Mouse (Mus musculus): Measurements from ENCODE around the gene Slc35f1. TPM values are rescaled to one million over a fixed set of nuclear protein-coding genes. Genes with fewer than 3 reads are reported as not detected.

Slc35f1 gene
- polyA plus RNA-seq, 1 experiment from 2014 or later = 2.1 TPM

DNA sequence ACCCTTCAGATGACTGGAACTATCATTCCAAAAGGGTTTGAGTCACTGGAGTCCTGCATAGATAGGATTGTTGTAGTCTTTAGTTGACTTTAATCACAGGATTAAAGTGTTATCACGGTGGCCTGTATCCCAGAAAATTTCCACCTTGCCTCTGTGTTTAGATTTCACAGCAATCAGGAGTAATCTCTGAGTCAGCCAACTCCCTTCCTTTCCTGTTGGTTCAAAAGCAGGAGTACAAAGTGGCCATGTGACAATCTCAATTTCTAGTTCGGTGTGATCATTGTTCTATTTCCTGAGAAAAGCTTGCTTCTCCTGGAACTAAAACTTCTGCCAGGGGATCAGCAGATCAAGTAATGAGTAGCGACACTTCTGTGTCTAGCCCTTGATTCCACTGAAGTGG is 410.5 kb downstream of the Slc35f1 start:
- TF ChIP-seq CTCF (IDR thresholded peaks at IDR 0.05; ENCODE audit: low read depth) = no peak
- Histone ChIP-seq H3K9ac (ENCODE audit: low read depth, low read length) (no peak overlapping the region), H3K4me2 (ENCODE audit: low read length) (no peak overlapping the region), H3K9me3 (replicated peaks; ENCODE audit: low read length) (no peaks in the 10 kb centered on the region), H3K4me1 (replicated peaks; ENCODE audit: insufficient read depth, low read length) (no peaks in the 10 kb centered on the region), H3K27me3 (ENCODE audit: insufficient read depth, low read length) (no peaks in the 10 kb centered on the region), H3K36me3 (ENCODE audit: insufficient read depth, low read length) (no peaks in the 10 kb centered on the region), H3K4me3 (replicated peaks; ENCODE audit: low read depth, low read length) (no peak overlapping the region), H3K27ac (no peak overlapping the region)
- 78% methylated on average over 3 of the region's 3 CpGs for WGBS
- ATAC-seq (replicated peaks; ENCODE audit: low FRiP score, low read depth) (no peak), DNase-seq (ENCODE audit: low spot score) (no peak)

DNA sequence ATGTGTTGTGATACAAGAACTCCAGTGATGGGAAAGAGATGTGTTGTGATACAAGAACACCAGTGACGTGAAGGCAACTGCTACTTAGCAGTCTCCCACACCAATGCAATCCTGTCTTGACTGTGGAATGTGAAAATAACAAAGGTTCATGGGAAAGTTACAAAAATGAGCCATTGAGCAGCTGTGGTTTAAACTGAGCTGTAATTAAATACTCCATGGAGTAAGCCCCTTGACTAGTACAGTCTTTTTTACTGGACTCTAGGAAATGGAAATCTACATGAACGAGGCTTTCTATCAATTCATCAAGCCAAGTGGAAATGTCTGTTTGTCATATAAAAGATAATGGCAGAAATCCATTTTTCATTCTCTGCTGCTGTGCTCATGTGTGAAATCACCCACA is 411.1 kb downstream of the Slc35f1 start:
- no peaks in the 10 kb centered on the region for H3K9me3 ChIP-seq (replicated peaks; ENCODE audit: low read length)
- no peak overlapping the region for H3K4me3 ChIP-seq (replicated peaks; ENCODE audit: low read depth, low read length)
- DNase-seq (ENCODE audit: low spot score) (no peak), ATAC-seq (replicated peaks; ENCODE audit: low FRiP score, low read depth) (no peak)
- H3K27ac ChIP-seq = no peak overlapping the region
- H3K9ac ChIP-seq (ENCODE audit: low read depth, low read length) = no peak overlapping the region
- TF ChIP-seq CTCF (IDR thresholded peaks at IDR 0.05; ENCODE audit: low read depth) = no peak
- 81% methylated on average over 2 of the region's 2 CpGs for WGBS
- no peak overlapping the region for H3K4me2 ChIP-seq (ENCODE audit: low read length)
- H3K4me1 ChIP-seq (replicated peaks; ENCODE audit: insufficient read depth, low read length) = no peaks in the 10 kb centered on the region
- no peaks in the 10 kb centered on the region for H3K36me3 ChIP-seq (ENCODE audit: insufficient read depth, low read length)
- H3K27me3 ChIP-seq (ENCODE audit: insufficient read depth, low read length) = no peaks in the 10 kb centered on the region

DNA sequence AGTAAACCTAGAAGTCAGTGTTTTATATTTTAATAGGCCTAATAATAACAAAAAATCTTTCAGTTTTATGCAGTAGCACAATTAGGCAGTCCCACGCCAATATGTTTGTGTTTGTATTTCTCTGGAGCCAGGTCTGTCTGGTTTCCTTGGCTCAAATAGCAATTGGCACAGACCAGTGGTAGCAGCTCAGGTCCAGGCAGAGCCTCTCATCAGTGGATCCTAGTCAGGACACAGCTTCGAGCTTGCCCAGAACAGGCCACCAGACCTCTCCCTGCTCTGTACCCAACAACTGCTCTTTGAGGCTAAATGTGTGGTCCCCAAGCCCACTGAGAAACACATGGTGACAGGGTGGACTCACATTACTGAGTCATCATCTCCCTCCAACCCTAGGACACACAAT is 412.1 kb downstream of the Slc35f1 start:
- no peaks in the 10 kb centered on the region for H3K36me3 ChIP-seq (ENCODE audit: insufficient read depth, low read length)
- H3K4me3 ChIP-seq (replicated peaks; ENCODE audit: low read depth, low read length) = no peak overlapping the region
- H3K4me2 ChIP-seq (ENCODE audit: low read length) = no peak overlapping the region
- H3K9me3 ChIP-seq (replicated peaks; ENCODE audit: low read length) = no peaks in the 10 kb centered on the region
- no peak for DNase-seq (ENCODE audit: low spot score)
- no peak overlapping the region for H3K27ac ChIP-seq
- ATAC-seq (replicated peaks; ENCODE audit: low FRiP score, low read depth) = no peak
- 84% methylated on average over 2 of the region's 2 CpGs for WGBS
- H3K27me3 ChIP-seq (ENCODE audit: insufficient read depth, low read length) = no peaks in the 10 kb centered on the region
- no peak for TF ChIP-seq CTCF (IDR thresholded peaks at IDR 0.05; ENCODE audit: low read depth)
- no peak overlapping the region for H3K9ac ChIP-seq (ENCODE audit: low read depth, low read length)
- H3K4me1 ChIP-seq (replicated peaks; ENCODE audit: insufficient read depth, low read length) = no peaks in the 10 kb centered on the region

DNA sequence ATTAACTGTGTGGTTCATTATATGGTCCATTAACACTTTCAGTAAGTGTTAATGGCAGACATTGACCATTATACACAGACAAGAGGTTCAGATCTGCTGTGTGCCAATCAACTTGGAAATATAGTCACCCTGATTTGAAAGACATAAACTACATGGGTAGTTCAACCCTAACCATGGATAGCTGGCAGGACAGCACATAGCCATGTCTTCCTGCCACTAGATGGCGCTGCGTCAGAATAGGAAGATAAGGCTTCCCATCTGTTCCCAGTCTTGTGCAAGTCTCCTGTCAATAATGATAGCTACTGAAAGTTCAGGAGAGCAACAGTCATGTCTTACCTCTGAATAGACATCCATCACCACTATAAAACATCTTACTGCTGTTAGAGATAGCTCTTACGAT is 424.7 kb downstream of the Slc35f1 start:
- TF ChIP-seq CTCF (IDR thresholded peaks at IDR 0.05; ENCODE audit: low read depth) = peak; percentile 72
- ATAC-seq (replicated peaks; ENCODE audit: low FRiP score, low read depth) (no peak), DNase-seq (ENCODE audit: low spot score) (peak; percentile 49)
- Histone ChIP-seq H3K27ac (no peak overlapping the region), H3K4me3 (replicated peaks; ENCODE audit: low read depth, low read length) (no peak overlapping the region), H3K9ac (ENCODE audit: low read depth, low read length) (no peak overlapping the region), H3K4me2 (ENCODE audit: low read length) (no peak overlapping the region), H3K36me3 (ENCODE audit: insufficient read depth, low read length) (no peaks in the 10 kb centered on the region), H3K27me3 (ENCODE audit: insufficient read depth, low read length) (no peaks in the 10 kb centered on the region), H3K9me3 (replicated peaks; ENCODE audit: low read length) (no peaks in the 10 kb centered on the region), H3K4me1 (replicated peaks; ENCODE audit: insufficient read depth, low read length) (no peaks in the 10 kb centered on the region)
- WGBS = 22% methylated on average over 3 of the region's 3 CpGs

DNA sequence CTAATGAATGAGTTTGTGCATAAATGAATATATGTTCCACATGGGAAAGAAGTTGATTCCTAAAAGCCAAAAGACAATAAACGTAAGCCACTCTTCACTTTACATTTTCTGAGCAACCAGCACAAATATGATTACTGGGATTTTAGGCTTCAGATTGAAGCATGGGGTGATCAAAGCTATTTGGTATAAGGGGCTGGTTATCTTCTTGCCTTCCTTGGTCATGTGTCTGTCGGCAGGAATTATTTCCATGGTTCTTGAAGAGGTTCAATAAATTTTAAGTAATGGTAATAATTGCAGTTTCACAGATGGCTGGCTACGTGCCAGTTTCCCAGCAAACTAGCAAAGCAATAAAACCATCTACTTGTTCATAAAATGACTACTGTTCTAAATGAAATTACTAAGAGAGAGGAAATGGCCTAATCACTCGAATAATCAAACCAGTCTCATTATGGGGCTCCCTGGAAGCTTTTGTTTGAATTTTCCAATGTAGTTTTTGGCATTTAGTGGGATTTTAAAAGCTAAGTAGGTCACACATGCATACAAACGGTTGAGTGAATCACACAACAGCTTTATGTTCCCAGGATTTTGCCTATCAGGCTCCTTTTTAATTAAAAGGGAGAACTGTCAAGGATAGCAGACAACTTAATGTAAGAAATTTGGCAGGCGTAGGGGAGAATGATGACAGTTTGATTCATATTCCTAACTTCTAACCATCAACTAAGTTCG is 425.5 kb downstream of the Slc35f1 start:
- ATAC-seq (replicated peaks; ENCODE audit: low FRiP score, low read depth) (no peak), DNase-seq (ENCODE audit: low spot score) (peak; percentile 74)
- no peak for TF ChIP-seq CTCF (IDR thresholded peaks at IDR 0.05; ENCODE audit: low read depth)
- Histone ChIP-seq H3K4me3 (replicated peaks; ENCODE audit: low read depth, low read length) (no peak overlapping the region), H3K4me2 (ENCODE audit: low read length) (no peak overlapping the region), H3K27ac (no peak overlapping the region), H3K36me3 (ENCODE audit: insufficient read depth, low read length) (no peaks in the 10 kb centered on the region), H3K27me3 (ENCODE audit: insufficient read depth, low read length) (no peaks in the 10 kb centered on the region), H3K9me3 (replicated peaks; ENCODE audit: low read length) (no peaks in the 10 kb centered on the region), H3K4me1 (replicated peaks; ENCODE audit: insufficient read depth, low read length) (no peaks in the 10 kb centered on the region), H3K9ac (ENCODE audit: low read depth, low read length) (no peak overlapping the region)
- WGBS = 42% methylated on average over 7 of the region's 7 CpGs

DNA sequence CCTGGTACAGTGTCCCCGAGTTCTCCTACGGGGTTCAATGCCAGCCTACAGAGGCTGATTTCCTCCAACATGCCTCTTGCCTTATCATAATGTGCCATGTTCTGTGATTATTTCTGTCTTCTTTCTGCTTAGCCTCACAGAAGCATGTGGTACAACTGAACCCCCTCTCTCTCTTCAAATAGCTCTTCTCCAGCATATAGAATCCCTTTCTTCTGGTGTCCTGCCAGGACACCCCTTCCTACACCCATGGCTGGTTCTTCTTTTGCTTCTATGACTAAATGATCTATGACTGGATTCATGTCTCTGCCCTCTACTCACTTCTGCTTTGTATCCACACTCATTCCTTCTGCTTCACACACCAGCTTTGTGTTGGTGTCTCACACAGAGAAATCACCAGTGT is 430.3 kb downstream of the Slc35f1 start:
- no peaks in the 10 kb centered on the region for H3K36me3 ChIP-seq (ENCODE audit: insufficient read depth, low read length)
- no peaks in the 10 kb centered on the region for H3K9me3 ChIP-seq (replicated peaks; ENCODE audit: low read length)
- H3K4me3 ChIP-seq (replicated peaks; ENCODE audit: low read depth, low read length) = no peak overlapping the region
- H3K9ac ChIP-seq (ENCODE audit: low read depth, low read length) = no peak overlapping the region
- DNase-seq (ENCODE audit: low spot score) = no peak
- no peak overlapping the region for H3K27ac ChIP-seq
- no peak for ATAC-seq (replicated peaks; ENCODE audit: low FRiP score, low read depth)
- no peak for TF ChIP-seq CTCF (IDR thresholded peaks at IDR 0.05; ENCODE audit: low read depth)
- 91% methylated on average over 2 of the region's 2 CpGs for WGBS
- no peaks in the 10 kb centered on the region for H3K27me3 ChIP-seq (ENCODE audit: insufficient read depth, low read length)
- H3K4me2 ChIP-seq (ENCODE audit: low read length) = no peak overlapping the region
- no peaks in the 10 kb centered on the region for H3K4me1 ChIP-seq (replicated peaks; ENCODE audit: insufficient read depth, low read length)

DNA sequence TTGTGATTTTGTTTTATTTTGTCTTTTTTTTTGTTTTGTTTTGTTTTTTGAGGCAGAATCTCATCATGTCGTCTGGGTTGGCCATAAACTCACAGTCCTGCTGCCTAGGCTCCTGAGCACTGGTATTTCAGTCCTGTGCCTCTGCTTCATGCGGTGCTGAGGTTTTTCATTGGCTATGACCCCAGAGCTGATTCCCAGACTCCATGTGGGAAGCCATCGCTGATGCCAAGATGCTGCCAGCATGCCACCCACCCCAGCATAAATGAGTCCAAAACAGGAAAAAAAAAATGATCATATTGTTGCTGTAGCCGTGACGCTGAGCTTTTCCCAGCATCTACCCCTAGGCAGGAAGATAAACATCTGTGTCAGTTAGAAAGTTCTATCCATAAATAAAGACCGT is 434.0 kb downstream of the Slc35f1 start:
- 52% methylated on average over 6 of the region's 6 CpGs for WGBS
- no peak overlapping the region for H3K27ac ChIP-seq
- peak; percentile 27 for DNase-seq (ENCODE audit: low spot score)
- H3K27me3 ChIP-seq (ENCODE audit: insufficient read depth, low read length) = no peaks in the 10 kb centered on the region
- H3K4me3 ChIP-seq (replicated peaks; ENCODE audit: low read depth, low read length) = no peak overlapping the region
- no peak overlapping the region for H3K9ac ChIP-seq (ENCODE audit: low read depth, low read length)
- no peaks in the 10 kb centered on the region for H3K9me3 ChIP-seq (replicated peaks; ENCODE audit: low read length)
- no peaks in the 10 kb centered on the region for H3K36me3 ChIP-seq (ENCODE audit: insufficient read depth, low read length)
- ATAC-seq (replicated peaks; ENCODE audit: low FRiP score, low read depth) = no peak
- H3K4me2 ChIP-seq (ENCODE audit: low read length) = no peak overlapping the region
- TF ChIP-seq CTCF (IDR thresholded peaks at IDR 0.05; ENCODE audit: low read depth) = no peak
- H3K4me1 ChIP-seq (replicated peaks; ENCODE audit: insufficient read depth, low read length) = no peaks in the 10 kb centered on the region
